Mouse (Mus musculus): ENCODE data around the gene Jmjd8. TPM values are rescaled to one million over a fixed set of nuclear protein-coding genes. Genes with fewer than 3 reads are reported as not detected.

Gene Jmjd8
- polyA plus RNA-seq, 1 experiment from 2014 or later = 33.3 TPM

Small RNAs within 50 kb of the gene (microRNA-seq; reads per million reads assigned to microRNA genes)
- gene Mir3082 (3.2 reads per million, percentile 10 among the genes with 10 or more reads in this experiment), gene Mir6966 (1.5 reads per million)

Other genes with a start within 250 kb of the Jmjd8 start
- 31.8 and 35.9 TPM in 2 replicates for gene Lmf1, start 249.8 kb upstream of the Jmjd8 start, polyA plus RNA-seq (2021; fragmentation: Nextera tagmentation)
- 621 and 686 TPM in 2 replicates for gene Gng13, start 111.7 kb upstream of the Jmjd8 start, polyA plus RNA-seq (2021; fragmentation: Nextera tagmentation)
- 0.99 and 1.8 TPM in 2 replicates for gene Chtf18, start 101.4 kb upstream of the Jmjd8 start, polyA plus RNA-seq (2021; fragmentation: Nextera tagmentation)
- 52.1 and 53.1 TPM in 2 replicates for gene Rpusd1, start 101.2 kb upstream of the Jmjd8 start, polyA plus RNA-seq (2021; fragmentation: Nextera tagmentation)
- not detected in 2 replicates for gene Mslnl, start 92.8 kb upstream of the Jmjd8 start, polyA plus RNA-seq (2021; fragmentation: Nextera tagmentation)
- 0.21 and 0.24 TPM in 2 replicates for gene Msln, start 74.5 kb upstream of the Jmjd8 start, polyA plus RNA-seq (2021; fragmentation: Nextera tagmentation)
- 32.8 and 34.8 TPM in 2 replicates for gene Narfl, start 55.1 kb upstream of the Jmjd8 start, polyA plus RNA-seq (2021; fragmentation: Nextera tagmentation)
- 76.2 and 91.6 TPM in 2 replicates for gene Haghl, start 43.2 kb upstream of the Jmjd8 start, polyA plus RNA-seq (2021; fragmentation: Nextera tagmentation)
- gene Ccdc78, start 42.3 kb upstream of the Jmjd8 start, polyA plus RNA-seq (2021; fragmentation: Nextera tagmentation) = 0.36 and 0.49 TPM in 2 replicates
- gene Fam173a, start 36.0 kb upstream of the Jmjd8 start, polyA plus RNA-seq (2021; fragmentation: Nextera tagmentation) = 182 and 194 TPM in 2 replicates
- 2.4 and 3.0 TPM in 2 replicates for gene AC134908.4, start 33.2 kb upstream of the Jmjd8 start, polyA plus RNA-seq (2021; fragmentation: Nextera tagmentation)
- 7.3 and 11.1 TPM in 2 replicates for gene Metrn, start 31.7 kb upstream of the Jmjd8 start, polyA plus RNA-seq (2021; fragmentation: Nextera tagmentation)
- gene Fbxl16, start 19.8 kb upstream of the Jmjd8 start, polyA plus RNA-seq (2021; fragmentation: Nextera tagmentation) = 218 and 257 TPM in 2 replicates
- 15.6 and 18.6 TPM in 2 replicates for gene Wdr24, start 5.2 kb upstream of the Jmjd8 start, polyA plus RNA-seq (2021; fragmentation: Nextera tagmentation)
- 365 and 398 TPM in 2 replicates for gene Stub1, start 4.5 kb downstream of the Jmjd8 start, polyA plus RNA-seq (2021; fragmentation: Nextera tagmentation)
- gene Rhbdl1, start 8.4 kb downstream of the Jmjd8 start, polyA plus RNA-seq (2021; fragmentation: Nextera tagmentation) = 18.4 and 27.7 TPM in 2 replicates
- 2.1 and 2.8 TPM in 2 replicates for gene Gm20683, start 12.9 kb downstream of the Jmjd8 start, polyA plus RNA-seq (2021; fragmentation: Nextera tagmentation)
- 8.6 and 8.7 TPM in 2 replicates for gene Rhot2, start 16.0 kb downstream of the Jmjd8 start, polyA plus RNA-seq (2021; fragmentation: Nextera tagmentation)
- gene Wdr90, start 32.6 kb downstream of the Jmjd8 start, polyA plus RNA-seq (2021; fragmentation: Nextera tagmentation) = 2.1 and 2.3 TPM in 2 replicates
- 36.0 and 36.4 TPM in 2 replicates for gene Mcrip2, start 39.9 kb downstream of the Jmjd8 start, polyA plus RNA-seq (2021; fragmentation: Nextera tagmentation)
- gene Mettl26, start 46.2 kb downstream of the Jmjd8 start, polyA plus RNA-seq (2021; fragmentation: Nextera tagmentation) = 87.8 and 94.9 TPM in 2 replicates
- gene Wfikkn1, start 52.0 kb downstream of the Jmjd8 start, polyA plus RNA-seq (2021; fragmentation: Nextera tagmentation) = not detected in 2 replicates
- 6.4 and 7.1 TPM in 2 replicates for gene Rab40c, start 90.9 kb downstream of the Jmjd8 start, polyA plus RNA-seq (2021; fragmentation: Nextera tagmentation)
- gene Pigq, start 116.1 kb downstream of the Jmjd8 start, polyA plus RNA-seq (2021; fragmentation: Nextera tagmentation) = 115 and 168 TPM in 2 replicates
- 1.6 and 1.9 TPM in 2 replicates for gene Nhlrc4, start 116.1 kb downstream of the Jmjd8 start, polyA plus RNA-seq (2021; fragmentation: Nextera tagmentation)
- 0.54 and 1.1 TPM in 2 replicates for gene A930017K11Rik, start 123.7 kb downstream of the Jmjd8 start, polyA plus RNA-seq (2021; fragmentation: Nextera tagmentation)
- 9.0 and 12.3 TPM in 2 replicates for gene Capn15, start 156.9 kb downstream of the Jmjd8 start, polyA plus RNA-seq (2021; fragmentation: Nextera tagmentation)
- gene Rab11fip3, start 240.7 kb downstream of the Jmjd8 start, polyA plus RNA-seq (2021; fragmentation: Nextera tagmentation) = 5.9 and 6.4 TPM in 2 replicates

Data from layer of hippocampus, adult 6 months (tissue).